Mouse (Mus musculus) embryonic facial prominence, embryonic 10.5 days (tissue): ENCODE measurements around the gene Zfp317. TPM values are rescaled to one million over a fixed set of nuclear protein-coding genes. Genes with fewer than 3 reads are reported as not detected.

ENCODE experiments used
- polyA plus RNA-seq: library from polyadenylated mRNA; unstranded; fragments of >200 nt; fragmentation: Nextera tagmentation; extraction: Ambion mirVana; gene quantifications from 2 replicates; pipeline ENCODE4 v1.2.1, GENCODE M21; 2016

Gene Zfp317
- polyA plus RNA-seq, 1 experiment from 2014 or later, result 37.8 TPM

Other genes starting within 250 kb of the Zfp317 start
- gene Olfr847, start 243.4 kb upstream of the Zfp317 start, polyA plus RNA-seq, result not detected in 2 replicates
- not detected in 2 replicates for gene Olfr849, start 181.8 kb upstream of the Zfp317 start, polyA plus RNA-seq
- gene Olfr850, start 143.9 kb upstream of the Zfp317 start, polyA plus RNA-seq, result not detected in 2 replicates
- not detected in 2 replicates for gene Olfr851, start 128.8 kb upstream of the Zfp317 start, polyA plus RNA-seq
- gene Olfr853, start 81.0 kb upstream of the Zfp317 start, polyA plus RNA-seq, result not detected in 2 replicates
- not detected in 2 replicates for gene Olfr854, start 54.7 kb upstream of the Zfp317 start, polyA plus RNA-seq
- gene Olfr855, start 39.5 kb upstream of the Zfp317 start, polyA plus RNA-seq, result not detected in 2 replicates
- not detected in 2 replicates for gene Olfr857, start 87.3 kb downstream of the Zfp317 start, polyA plus RNA-seq
- gene Olfr58, start 158.2 kb downstream of the Zfp317 start, polyA plus RNA-seq, result not detected in 2 replicates
- gene Olfr859, start 182.8 kb downstream of the Zfp317 start, polyA plus RNA-seq, result not detected in 2 replicates
- not detected in 2 replicates for gene Olfr860, start 227.6 kb downstream of the Zfp317 start, polyA plus RNA-seq